Mouse (Mus musculus) gastrocnemius, postnatal 36 days (tissue): ENCODE measurements at regions not wholly inside any gene's neighbourhood (a gene's known extent, or its start where the extent isn't known, plus 50 kb on each side); places are given as distances from the start of the nearest gene placed in this dataset.

ENCODE experiments used
- DNase-seq, 2 experiments: peaks; one replicate each; pipeline ENCODE4 v3.0.0; 2022
- intact Hi-C: fragments of 180-260 bp; cut with DNase I; formaldehyde crosslinking; loops from one replicate; pipeline ENCODE4 v1.15.1; 2025

- intact Hi-C loops, result no loop called here
- DNase-seq, result no peak
Measured at GRCm38 (mm10) chr9:33856169-33856568, 629.5 kb upstream of the Kirrel3 start.

GRCm38 (mm10) chr9:33858511-33858910 is 627.2 kb upstream of the Kirrel3 start:
- intact Hi-C loops, result no loop called here
- DNase-seq, result no peak

GRCm38 (mm10) chr9:33868666-33869065 is 617.0 kb upstream of the Kirrel3 start:
- no peak for DNase-seq
- intact Hi-C loops, result no loop called here

DNA sequence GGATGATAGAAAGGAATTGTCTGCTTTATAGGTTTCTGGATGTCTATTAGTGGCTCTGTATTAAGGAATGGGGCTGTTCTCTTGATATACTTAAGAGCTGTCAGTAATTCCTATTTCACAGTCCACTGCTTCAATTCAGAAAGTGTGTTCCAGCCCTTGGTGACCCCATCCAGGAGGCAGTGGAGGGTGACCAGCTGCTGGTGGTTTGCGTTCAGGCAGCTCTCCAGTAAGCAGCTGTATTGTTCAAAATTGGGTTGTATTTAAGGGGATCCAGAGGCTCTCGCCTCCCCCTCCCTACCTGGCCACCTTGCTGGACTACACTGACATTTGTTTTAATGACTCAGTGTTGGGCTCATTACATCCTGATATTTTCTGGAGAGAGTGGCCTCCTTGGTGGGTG is 598.4 kb upstream of the Kirrel3 start:
- intact Hi-C loops, result no loop called here
- no peak for DNase-seq

DNA sequence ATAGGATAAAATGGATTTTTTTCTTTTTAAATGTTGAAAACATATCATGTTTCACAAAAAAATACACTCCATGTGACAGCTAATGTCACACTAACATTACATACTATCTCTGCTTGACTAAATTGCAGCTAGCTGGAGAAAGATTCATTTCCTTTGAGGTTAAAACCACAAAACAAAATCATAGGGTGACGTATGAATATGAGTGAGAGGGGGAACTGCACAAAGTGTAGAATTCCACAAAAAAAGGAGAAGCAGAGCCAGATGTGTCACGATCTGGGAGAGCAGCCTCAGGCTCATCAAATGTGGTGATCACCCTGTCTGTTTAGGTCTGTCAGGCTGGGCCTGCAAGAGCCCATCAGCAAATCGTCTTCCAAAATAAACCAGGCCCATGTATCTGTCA is 593.7 kb upstream of the Kirrel3 start:
- DNase-seq, result no peak
- intact Hi-C loops, result no loop called here

DNA sequence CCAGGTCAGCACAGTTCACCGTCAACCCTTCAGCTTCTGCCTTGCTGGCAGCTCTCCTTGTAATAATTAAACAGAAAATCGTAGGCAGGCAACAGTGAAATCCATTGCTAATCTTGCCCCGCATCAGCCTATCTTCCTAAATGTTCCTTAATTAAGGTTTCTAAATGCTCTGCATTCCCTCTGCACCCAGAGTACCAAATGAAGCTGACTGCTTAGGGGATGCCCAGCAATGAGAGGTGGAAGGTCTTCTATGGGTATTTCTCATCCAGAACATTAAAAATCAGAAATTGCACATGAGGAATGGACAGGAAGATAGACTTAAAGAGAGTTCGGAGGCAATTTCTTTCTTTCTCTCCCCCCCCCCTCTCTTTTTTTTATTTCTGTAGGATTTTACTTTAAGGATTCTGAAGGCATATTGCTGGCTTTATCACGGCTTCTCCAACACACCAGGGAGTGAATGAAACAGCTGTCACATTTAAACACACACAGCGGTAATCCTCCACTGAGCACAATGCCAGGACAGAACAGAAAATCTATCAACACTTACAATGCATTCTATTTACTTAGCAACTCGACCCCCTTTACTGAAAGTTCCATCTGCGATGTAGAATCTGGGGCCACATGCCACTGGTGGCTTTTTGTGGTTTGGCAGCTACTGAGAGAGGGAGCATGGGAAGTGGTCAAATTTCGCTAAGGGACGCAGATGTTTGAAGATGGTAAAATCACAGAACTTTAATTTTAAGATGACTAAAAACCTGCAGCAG is 584.2 kb upstream of the Kirrel3 start:
- intact Hi-C loops, result no loop called here

GRCm38 (mm10) chr9:33903991-33904570 is 581.6 kb upstream of the Kirrel3 start:
- no peak for DNase-seq
- intact Hi-C loops, result no loop called here

More for the DNA sequence above, 584.2 kb upstream of the Kirrel3 start:
- no peak for DNase-seq

DNA sequence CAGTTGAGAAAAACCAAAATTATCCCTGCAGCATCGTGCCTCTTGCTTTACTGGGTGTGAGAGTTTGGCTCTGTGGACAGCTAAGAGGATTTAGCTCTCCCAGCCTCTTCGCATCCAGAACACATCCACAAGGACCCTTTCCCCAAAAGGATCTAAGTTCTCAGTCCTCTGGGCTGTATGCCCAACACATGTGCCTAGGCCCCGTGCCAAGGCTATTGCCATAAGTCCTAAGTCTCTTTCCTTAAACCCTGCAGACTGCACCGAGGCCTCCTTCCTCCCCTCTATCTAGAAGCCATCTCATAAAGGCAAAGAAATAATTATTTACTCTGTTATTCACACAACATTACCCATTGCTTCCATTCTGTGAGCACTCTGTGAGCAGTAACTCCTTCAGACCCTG is 570.8 kb upstream of the Kirrel3 start:
- DNase-seq, result no peak
- intact Hi-C loops, result no loop called here

DNA sequence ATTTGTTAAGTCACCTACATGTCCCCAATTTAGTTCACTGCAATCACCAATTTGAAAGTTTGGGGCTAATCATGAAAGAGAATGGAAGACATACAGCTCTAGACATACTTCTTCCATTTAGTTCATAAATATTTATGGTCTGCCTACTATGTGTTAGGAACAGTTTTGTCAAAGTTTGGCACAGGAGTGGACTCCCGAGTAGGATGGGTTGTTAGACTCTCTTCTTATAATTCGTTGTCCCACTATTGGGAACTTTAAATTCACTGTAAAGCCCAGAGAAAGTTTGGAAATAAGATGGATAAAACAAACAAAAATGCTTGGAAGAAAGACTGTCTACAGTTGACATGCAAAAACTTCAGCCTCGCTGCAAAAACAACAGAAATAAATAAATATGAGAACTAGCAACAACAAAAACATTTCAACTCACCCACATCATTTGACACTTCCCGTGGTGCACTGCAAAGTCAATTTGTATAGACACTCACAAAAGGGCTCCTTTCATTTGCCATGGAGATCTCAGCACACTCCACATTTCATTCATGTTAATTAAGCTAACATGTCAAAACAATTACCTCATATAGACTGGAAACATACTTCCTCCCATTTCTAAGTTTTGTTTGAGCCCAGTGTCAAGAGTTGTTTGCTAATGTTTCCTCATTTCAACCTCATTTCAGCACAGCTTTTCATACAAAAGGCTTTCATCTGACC is 570.2 kb upstream of the Kirrel3 start:
- intact Hi-C loops, result no loop called here
- DNase-seq, result no peak

DNA sequence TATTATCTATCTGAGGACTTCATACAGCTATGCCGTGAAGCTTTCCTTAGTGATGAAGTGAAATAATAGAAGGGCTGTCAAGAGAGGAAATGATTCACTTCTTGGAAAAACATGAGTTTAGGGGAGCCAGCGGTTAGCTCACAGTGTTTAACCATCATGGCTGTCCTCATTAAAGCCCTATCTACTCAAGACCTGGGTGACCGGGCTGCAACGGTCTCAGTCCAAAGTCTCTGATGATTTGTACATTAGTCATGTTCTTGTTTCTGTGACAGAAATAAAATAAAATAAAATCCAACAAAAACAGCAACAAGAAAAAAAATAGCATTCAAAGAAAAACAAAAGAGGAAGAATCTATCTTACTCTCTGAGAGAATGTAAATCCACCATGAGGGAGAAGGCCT is 555.4 kb upstream of the Kirrel3 start:
- DNase-seq, result no peak
- intact Hi-C loops, result no loop called here

DNA sequence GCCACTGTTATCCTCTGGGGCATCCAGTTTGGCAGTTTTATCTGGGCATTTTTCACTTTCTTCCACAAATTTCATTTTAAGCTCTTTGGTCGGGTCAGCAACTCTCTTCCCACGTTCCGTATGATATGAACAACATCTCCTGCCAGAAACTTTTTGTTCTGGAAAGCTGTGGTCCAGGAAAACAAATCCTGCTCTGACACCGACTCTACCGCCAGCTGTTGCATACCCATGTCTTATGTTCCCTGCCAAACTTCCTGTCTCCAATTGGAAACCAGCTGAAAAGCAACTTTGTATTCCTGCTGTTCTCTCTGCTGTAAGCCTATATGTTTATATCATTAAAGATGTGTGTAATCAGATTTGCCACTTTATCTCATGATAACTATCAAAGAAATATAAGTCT is 551.6 kb upstream of the Kirrel3 start:
- intact Hi-C loops, result no loop called here
- no peak for DNase-seq

- DNase-seq, result no peak
- intact Hi-C loops, result no loop called here
Measured at GRCm38 (mm10) chr9:33954319-33954718, 531.4 kb upstream of the Kirrel3 start.
